Mouse (Mus musculus) liver, postnatal 0 days (tissue): ENCODE measurements around the gene Arl5c. TPM values are rescaled to one million over a fixed set of nuclear protein-coding genes. Genes with fewer than 3 reads are reported as not detected.

Experiments used
- ATAC-seq: fragments of 200-750 bp; cut with Nextera tagmentation; 2 replicates; pipeline ENCODE4 v1.8.0; 2017; ENCODE audit warnings: mild to moderate bottlenecking, moderate library complexity
- DNase-seq: peaks from one replicate; pipeline ENCODE4 v3.0.0-alpha.2; 2016
- H3K27ac ChIP-seq: fragments of 300-500 bp; sonication (generic); 2 replicates; pipeline ENCODE4 v1.5.1; 2014; ENCODE audit warnings: antibody characterized with exemption, moderate library complexity, mild to moderate bottlenecking, low read depth
- H3K27me3 ChIP-seq: fragments of 300-500 bp; sonication (generic); 2 replicates; pipeline ENCODE4 v1.6.1; 2014; ENCODE audit warnings: low read length, control low read depth, mixed read lengths; ENCODE audit not compliant: insufficient read depth
- H3K36me3 ChIP-seq: fragments of 300-500 bp; sonication (generic); replicated peaks from 2 replicates; pipeline ENCODE4 v1.6.1; 2014; ENCODE audit warnings: mild to moderate bottlenecking, control low read depth, low read length, moderate library complexity, mixed read lengths; ENCODE audit not compliant: insufficient read depth
- H3K4me1 ChIP-seq: fragments of 300-500 bp; sonication (generic); 2 replicates; pipeline ENCODE4 v1.6.1; 2014; ENCODE audit warnings: antibody characterized with exemption, mild to moderate bottlenecking, control low read depth; ENCODE audit not compliant: insufficient read depth
- H3K4me2 ChIP-seq: fragments of 300-500 bp; sonication (generic); 2 replicates; pipeline ENCODE4 v1.6.1; 2014; ENCODE audit warnings: low read depth, mild to moderate bottlenecking, low read length, moderate library complexity, mixed read lengths
- H3K4me3 ChIP-seq: fragments of 300-500 bp; sonication (generic); 2 replicates; pipeline ENCODE4 v1.5.1; 2014; ENCODE audit warnings: low read depth, low read length
- H3K9ac ChIP-seq: fragments of 300-500 bp; sonication (generic); replicated peaks from 2 replicates; pipeline ENCODE4 v1.6.1; 2014; ENCODE audit warnings: mild to moderate bottlenecking, moderate library complexity
- H3K9me3 ChIP-seq: fragments of 300-500 bp; sonication (generic); 2 replicates; pipeline ENCODE4 v1.6.1; 2016; ENCODE audit warnings: mild to moderate bottlenecking, control low read depth, low read length, mixed read lengths
- CTCF ChIP-seq: sonication (generic); IDR thresholded peaks from 2 replicates; pipeline ENCODE4 v1.5.1; 2016; ENCODE audit warnings: antibody characterized with exemption, low read depth
- EP300 ChIP-seq: IDR thresholded peaks from 2 replicates; pipeline ENCODE4 v1.6.1; 2016; ENCODE audit warnings: antibody characterized with exemption, low read depth, mild to moderate bottlenecking
- WGBS: fragments of 180-500 bp; shearing (Covaris S2); extraction: QIAGEN DNeasy Blood & Tissue Kit; methylation state at CpG from one replicate; pipeline ENCODE4 v1.1.7; 2014; ENCODE audit not compliant: insufficient replicate concordance; 5-methylcytosine and 5-hydroxymethylcytosine counted together
- polyA plus RNA-seq: library from polyadenylated mRNA; unstranded; fragments of >200 nt; fragmentation: Nextera tagmentation; extraction: Ambion mirVana; gene quantifications from 2 replicates; pipeline ENCODE4 v1.2.1, GENCODE M21; 2015

The Arl5c gene
- polyA plus RNA-seq, 1 experiment from 2014 or later = 10.0 TPM

- Histone ChIP-seq H3K27ac (no peak overlapping the region), H3K4me1 (peaks cover 8% of the 10 kb centered on the region), H3K9me3 (no peaks in the 10 kb centered on the region), H3K4me3 (no peak overlapping the region), H3K4me2 (no peak overlapping the region), H3K36me3 (no peaks in the 10 kb centered on the region), H3K27me3 (peaks cover 18% of the 10 kb centered on the region), H3K9ac (no peak overlapping the region)
- TF ChIP-seq EP300 = no peak
- TF ChIP-seq CTCF = peak; percentile 21; the same call in 1 of the 2 replicates
- DNase-seq = no peak
- 61% methylated on average over 1 of the region's 1 CpGs for WGBS
- ATAC-seq = no peak
These were observed 12.0 kb downstream of the Arl5c start for GRCm38 (mm10) chr11:97983983-97984382.

- H3K4me1 ChIP-seq = peaks cover 7% of the 10 kb centered on the region
- H3K4me3 ChIP-seq = no peak overlapping the region
- peaks cover 18% of the 10 kb centered on the region for H3K27me3 ChIP-seq
- WGBS = 67% methylated on average over 3 of the region's 3 CpGs
- H3K9me3 ChIP-seq = no peaks in the 10 kb centered on the region
- no peaks in the 10 kb centered on the region for H3K36me3 ChIP-seq
- H3K27ac ChIP-seq = no peak overlapping the region
- no peak for DNase-seq
- H3K9ac ChIP-seq = no peak overlapping the region
- H3K4me2 ChIP-seq = no peak overlapping the region
- ATAC-seq = no peak
- TF ChIP-seq EP300 (no peak), CTCF (no peak)
These were observed 12.5 kb downstream of the Arl5c start for GRCm38 (mm10) chr11:97983506-97983905.

- 80% methylated on average over 9 of the region's 9 CpGs for WGBS
These were observed 13.3 kb downstream of the Arl5c start for GRCm38 (mm10) chr11:97982721-97983120.

GRCm38 (mm10) chr11:97980531-97980966 is 15.4 kb downstream of the Arl5c start:
- TF ChIP-seq EP300 = no peak
- Histone ChIP-seq H3K4me3 (no peak overlapping the region), H3K36me3 (no peaks in the 10 kb centered on the region), H3K27ac (no peak overlapping the region), H3K4me1 (no peaks in the 10 kb centered on the region), H3K9ac (no peak overlapping the region), H3K4me2 (no peak overlapping the region), H3K9me3 (no peaks in the 10 kb centered on the region), H3K27me3 (peaks cover 5% of the 10 kb centered on the region)
- WGBS = 76% methylated on average over 9 of the region's 9 CpGs
- ATAC-seq (no peak), DNase-seq (no peak)

More at GRCm38 (mm10) chr11:97982721-97983120, 13.3 kb downstream of the Arl5c start:
- peaks cover 7% of the 10 kb centered on the region for H3K4me1 ChIP-seq
- no peak overlapping the region for H3K27ac ChIP-seq
- H3K27me3 ChIP-seq = peaks cover 18% of the 10 kb centered on the region
- no peak overlapping the region for H3K9ac ChIP-seq
- H3K4me3 ChIP-seq = no peak overlapping the region
- H3K4me2 ChIP-seq = no peak overlapping the region
- TF ChIP-seq EP300 (no peak), CTCF (no peak)
- H3K36me3 ChIP-seq = no peaks in the 10 kb centered on the region
- DNase-seq (no peak), ATAC-seq (no peak)
- H3K9me3 ChIP-seq = no peaks in the 10 kb centered on the region

- DNase-seq = no peak
- Histone ChIP-seq H3K4me2 (no peak overlapping the region), H3K36me3 (no peaks in the 10 kb centered on the region), H3K27me3 (no peaks in the 10 kb centered on the region), H3K27ac (no peak overlapping the region), H3K9me3 (no peaks in the 10 kb centered on the region), H3K4me1 (no peaks in the 10 kb centered on the region), H3K9ac (no peak overlapping the region), H3K4me3 (no peak overlapping the region)
- no peak for ATAC-seq
- TF ChIP-seq CTCF (no peak), EP300 (no peak)
- WGBS = 65% methylated on average over 10 of the region's 10 CpGs
These were observed 16.0 kb downstream of the Arl5c start for GRCm38 (mm10) chr11:97979824-97980495.

GRCm38 (mm10) chr11:97978392-97978791 is 17.6 kb downstream of the Arl5c start:
- no peaks in the 10 kb centered on the region for H3K4me1 ChIP-seq
- WGBS = 79% methylated on average over 13 of the region's 13 CpGs
- H3K4me2 ChIP-seq = no peak overlapping the region
- H3K27ac ChIP-seq = no peak overlapping the region
- no peak overlapping the region for H3K4me3 ChIP-seq
- no peak for DNase-seq
- ATAC-seq = no peak
- H3K36me3 ChIP-seq = no peaks in the 10 kb centered on the region
- no peak for TF ChIP-seq EP300
- no peak for TF ChIP-seq CTCF
- H3K27me3 ChIP-seq = no peaks in the 10 kb centered on the region
- H3K9me3 ChIP-seq = no peaks in the 10 kb centered on the region
- H3K9ac ChIP-seq = no peak overlapping the region
